Mouse (Mus musculus): ENCODE results near the gene Atg16l2. TPM values are rescaled to one million over a fixed set of nuclear protein-coding genes. Genes with fewer than 3 reads are reported as not detected.

Gene Atg16l2
- polyA plus RNA-seq, 1 experiment from 2014 or later, result 6.0 TPM

GRCm38 (mm10) chr7:101296252-101297022, 5.6 kb downstream of the Atg16l2 start:
- WGBS, result 11% methylated on average over 35 of the region's 35 CpGs
- peak; percentile 89 for ATAC-seq (ENCODE audit: low FRiP score, low TSS enrichment)
- H3K9me3 ChIP-seq (ENCODE audit: control insufficient read depth, low read length), result no peaks in the 10 kb centered on the region
- H3K27ac ChIP-seq (replicated peaks), result no peak overlapping the region
- H3K27me3 ChIP-seq (ENCODE audit: control insufficient read depth, insufficient read depth, low read length), result no peaks in the 10 kb centered on the region
- peak overlapping the region; percentile 18; the same call in 1 of the 2 replicates for H3K9ac ChIP-seq (ENCODE audit: low read length)
- TF ChIP-seq CTCF (IDR thresholded peaks at IDR 0.05; ENCODE audit: low read depth), result peak; percentile 74
- no peak for TF ChIP-seq EP300 (optimal IDR thresholded peaks at IDR 0.05)
- DNase-seq (ENCODE audit: low spot score), result peak; percentile 91
- peak overlapping the region; percentile 12; the same call in 1 of the 2 replicates for H3K4me3 ChIP-seq (ENCODE audit: low read depth, low read length)
- peak overlapping the region; percentile 48 for H3K4me2 ChIP-seq (replicated peaks; ENCODE audit: low read depth)
- H3K36me3 ChIP-seq (ENCODE audit: control insufficient read depth, insufficient read depth, low read length), result no peaks in the 10 kb centered on the region
- H3K4me1 ChIP-seq (replicated peaks; ENCODE audit: control insufficient read depth, insufficient read depth), result peaks cover 2% of the 10 kb centered on the region; the same call in 1 of the 2 replicates

- Histone ChIP-seq H3K4me3 (ENCODE audit: low read depth, low read length) (no peak overlapping the region), H3K9me3 (ENCODE audit: control insufficient read depth, low read length) (no peaks in the 10 kb centered on the region), H3K9ac (ENCODE audit: low read length) (no peak overlapping the region), H3K36me3 (ENCODE audit: control insufficient read depth, insufficient read depth, low read length) (no peaks in the 10 kb centered on the region), H3K27ac (replicated peaks) (no peak overlapping the region), H3K27me3 (ENCODE audit: control insufficient read depth, insufficient read depth, low read length) (no peaks in the 10 kb centered on the region), H3K4me1 (replicated peaks; ENCODE audit: control insufficient read depth, insufficient read depth) (peaks cover 2% of the 10 kb centered on the region; the same call in 1 of the 2 replicates), H3K4me2 (replicated peaks; ENCODE audit: low read depth) (no peak overlapping the region)
- WGBS, result 59% methylated on average over 1 of the region's 1 CpGs
- DNase-seq (ENCODE audit: low spot score) (no peak), ATAC-seq (ENCODE audit: low FRiP score, low TSS enrichment) (no peak)
- TF ChIP-seq EP300 (optimal IDR thresholded peaks at IDR 0.05) (no peak), CTCF (IDR thresholded peaks at IDR 0.05; ENCODE audit: low read depth) (no peak)
Measured at GRCm38 (mm10) chr7:101295438-101295837, 6.6 kb downstream of the Atg16l2 start.

DNA sequence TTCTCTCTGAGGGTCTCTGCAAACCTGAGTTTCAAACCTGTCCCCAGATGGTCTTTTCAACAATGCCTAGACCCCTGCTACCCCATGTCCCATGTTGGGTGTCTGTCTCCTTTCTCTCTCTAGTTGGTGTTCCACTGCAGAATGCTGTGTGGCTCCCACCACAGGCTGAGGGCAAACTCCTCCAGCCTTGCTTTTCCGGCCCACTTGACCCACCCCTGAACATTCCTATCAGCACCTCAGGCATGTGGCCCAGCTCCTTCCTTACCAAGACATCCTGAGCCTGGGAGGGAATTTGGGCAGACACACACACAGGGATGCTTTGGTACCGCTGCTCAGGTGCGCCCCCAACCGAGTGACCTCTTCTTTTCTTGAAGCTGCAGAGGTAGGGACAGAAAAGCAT, 8.4 kb downstream of the Atg16l2 start:
- Histone ChIP-seq H3K27ac (replicated peaks) (no peak overlapping the region), H3K4me3 (ENCODE audit: low read depth, low read length) (no peak overlapping the region), H3K36me3 (ENCODE audit: control insufficient read depth, insufficient read depth, low read length) (no peaks in the 10 kb centered on the region; the same call in 1 of the 2 replicates), H3K4me2 (replicated peaks; ENCODE audit: low read depth) (no peak overlapping the region), H3K27me3 (ENCODE audit: control insufficient read depth, insufficient read depth, low read length) (no peaks in the 10 kb centered on the region), H3K9ac (ENCODE audit: low read length) (no peak overlapping the region), H3K4me1 (replicated peaks; ENCODE audit: control insufficient read depth, insufficient read depth) (peaks cover 2% of the 10 kb centered on the region; the same call in 1 of the 2 replicates), H3K9me3 (ENCODE audit: control insufficient read depth, low read length) (no peaks in the 10 kb centered on the region)
- DNase-seq (ENCODE audit: low spot score), result no peak
- TF ChIP-seq CTCF (IDR thresholded peaks at IDR 0.05; ENCODE audit: low read depth) (no peak), EP300 (optimal IDR thresholded peaks at IDR 0.05) (no peak)
- no peak for ATAC-seq (ENCODE audit: low FRiP score, low TSS enrichment)
- WGBS, result 65% methylated on average over 4 of the region's 4 CpGs

GRCm38 (mm10) chr7:101293138-101293537, 8.9 kb downstream of the Atg16l2 start:
- Histone ChIP-seq H3K27ac (replicated peaks) (no peak overlapping the region), H3K4me3 (ENCODE audit: low read depth, low read length) (no peak overlapping the region), H3K9me3 (ENCODE audit: control insufficient read depth, low read length) (no peaks in the 10 kb centered on the region), H3K4me2 (replicated peaks; ENCODE audit: low read depth) (no peak overlapping the region), H3K36me3 (ENCODE audit: control insufficient read depth, insufficient read depth, low read length) (no peaks in the 10 kb centered on the region; the same call in 1 of the 2 replicates), H3K27me3 (ENCODE audit: control insufficient read depth, insufficient read depth, low read length) (no peaks in the 10 kb centered on the region), H3K4me1 (replicated peaks; ENCODE audit: control insufficient read depth, insufficient read depth) (peaks cover 2% of the 10 kb centered on the region; the same call in 1 of the 2 replicates), H3K9ac (ENCODE audit: low read length) (no peak overlapping the region)
- ATAC-seq (ENCODE audit: low FRiP score, low TSS enrichment), result no peak
- no peak for DNase-seq (ENCODE audit: low spot score)
- WGBS, result 52% methylated on average over 4 of the region's 4 CpGs
- TF ChIP-seq CTCF (IDR thresholded peaks at IDR 0.05; ENCODE audit: low read depth) (no peak), EP300 (optimal IDR thresholded peaks at IDR 0.05) (no peak)

DNA sequence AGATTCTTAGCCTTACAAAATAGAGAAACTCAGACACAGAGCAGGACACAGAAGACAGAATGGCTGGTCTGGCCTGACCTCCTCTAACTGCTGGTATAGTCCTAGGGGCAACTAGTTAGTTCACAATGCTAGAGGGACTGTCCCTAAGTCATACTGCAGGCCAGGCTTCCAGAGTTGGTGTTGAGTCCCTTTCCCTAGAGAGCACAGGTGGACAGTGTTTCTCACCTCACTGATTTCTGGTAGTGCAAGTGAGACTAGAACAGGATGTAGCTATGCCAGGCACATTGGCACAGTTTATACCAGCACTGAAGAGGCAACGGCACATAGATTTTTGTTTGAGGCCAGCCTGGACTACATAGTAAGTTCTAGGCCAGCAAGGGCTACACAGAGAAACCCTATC, 9.4 kb downstream of the Atg16l2 start:
- Histone ChIP-seq H3K9ac (ENCODE audit: low read length) (no peak overlapping the region), H3K4me1 (replicated peaks; ENCODE audit: control insufficient read depth, insufficient read depth) (peaks cover 2% of the 10 kb centered on the region; the same call in 1 of the 2 replicates), H3K4me2 (replicated peaks; ENCODE audit: low read depth) (no peak overlapping the region), H3K9me3 (ENCODE audit: control insufficient read depth, low read length) (no peaks in the 10 kb centered on the region), H3K4me3 (ENCODE audit: low read depth, low read length) (no peak overlapping the region), H3K27ac (replicated peaks) (no peak overlapping the region), H3K36me3 (ENCODE audit: control insufficient read depth, insufficient read depth, low read length) (no peaks in the 10 kb centered on the region; the same call in 1 of the 2 replicates), H3K27me3 (ENCODE audit: control insufficient read depth, insufficient read depth, low read length) (no peaks in the 10 kb centered on the region)
- WGBS, result 97% methylated on average over 1 of the region's 1 CpGs
- TF ChIP-seq CTCF (IDR thresholded peaks at IDR 0.05; ENCODE audit: low read depth) (no peak), EP300 (optimal IDR thresholded peaks at IDR 0.05) (no peak)
- ATAC-seq (ENCODE audit: low FRiP score, low TSS enrichment) (no peak), DNase-seq (ENCODE audit: low spot score) (no peak)

- Histone ChIP-seq H3K9ac (ENCODE audit: low read length) (no peak overlapping the region), H3K27ac (replicated peaks) (no peak overlapping the region), H3K9me3 (ENCODE audit: control insufficient read depth, low read length) (no peaks in the 10 kb centered on the region), H3K4me1 (replicated peaks; ENCODE audit: control insufficient read depth, insufficient read depth) (peaks cover 2% of the 10 kb centered on the region; the same call in 1 of the 2 replicates), H3K4me3 (ENCODE audit: low read depth, low read length) (no peak overlapping the region), H3K4me2 (replicated peaks; ENCODE audit: low read depth) (no peak overlapping the region), H3K27me3 (ENCODE audit: control insufficient read depth, insufficient read depth, low read length) (no peaks in the 10 kb centered on the region), H3K36me3 (ENCODE audit: control insufficient read depth, insufficient read depth, low read length) (no peaks in the 10 kb centered on the region; the same call in 1 of the 2 replicates)
- DNase-seq (ENCODE audit: low spot score) (no peak), ATAC-seq (ENCODE audit: low FRiP score, low TSS enrichment) (no peak)
- WGBS, result 68% methylated on average over 3 of the region's 4 CpGs
- TF ChIP-seq EP300 (optimal IDR thresholded peaks at IDR 0.05), result no peak
Measured at GRCm38 (mm10) chr7:101292086-101292485, 10.0 kb downstream of the Atg16l2 start.
